Mouse (Mus musculus): ENCODE measurements around the gene Usp10.

Gene Usp10

GRCm38 (mm10) chr8:119915298-119915697 lies 5.1 kb downstream of the Usp10 start:
- no peak for DNase-seq (ENCODE audit: low spot score in 2 of 2)

GRCm38 (mm10) chr8:119916237-119916892 lies 6.2 kb downstream of the Usp10 start:
- no peak for DNase-seq (ENCODE audit: low spot score in 2 of 2)

DNA sequence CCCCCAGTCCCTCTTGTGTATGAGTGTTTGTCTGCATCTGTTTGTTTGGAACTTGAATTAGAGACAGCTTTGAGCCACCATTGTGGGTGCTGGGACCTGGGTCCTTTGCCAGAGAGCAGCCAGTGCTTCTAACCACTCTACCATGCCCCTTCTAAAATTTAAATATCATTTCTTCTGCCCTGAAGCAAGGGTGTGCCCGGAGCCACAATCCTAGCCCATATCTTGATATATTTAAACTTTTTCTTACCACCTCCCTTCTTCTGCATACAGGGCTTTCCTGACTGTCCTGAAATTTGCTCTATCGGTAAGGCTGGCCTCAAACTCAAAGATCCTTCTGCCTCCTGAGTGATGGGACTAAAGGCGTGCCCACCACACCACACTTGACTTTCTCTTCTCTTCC lies 7.3 kb downstream of the Usp10 start:
- no peak for DNase-seq (ENCODE audit: low spot score in 2 of 2)

- DNase-seq (ENCODE audit: low spot score in 2 of 2), result no peak
Measured at GRCm38 (mm10) chr8:119918155-119918567, 8.0 kb downstream of the Usp10 start.

- DNase-seq (ENCODE audit: low spot score in 2 of 2), result no peak
Measured at GRCm38 (mm10) chr8:119923259-119923658, 13.1 kb downstream of the Usp10 start.

DNA sequence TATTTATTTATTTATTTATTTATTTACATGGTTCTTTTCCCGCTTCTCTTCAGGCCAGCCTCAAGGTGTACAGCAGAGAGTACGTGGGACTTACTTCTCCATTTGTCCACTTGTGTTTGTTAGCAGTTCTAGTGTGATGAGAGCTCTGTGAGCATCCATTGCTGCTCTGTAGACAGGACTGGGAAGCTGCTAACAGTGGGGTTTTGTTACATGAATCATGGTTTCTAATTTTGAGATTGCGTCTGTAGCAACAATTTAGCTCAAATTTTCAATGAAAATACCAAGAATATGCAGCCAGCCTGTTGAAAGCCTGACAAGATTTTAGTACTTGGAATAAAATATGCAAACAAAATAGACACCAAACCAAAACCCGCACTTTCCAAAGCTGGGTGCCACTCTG lies 15.3 kb downstream of the Usp10 start:
- DNase-seq (ENCODE audit: low spot score in 2 of 2), result no peak

DNA sequence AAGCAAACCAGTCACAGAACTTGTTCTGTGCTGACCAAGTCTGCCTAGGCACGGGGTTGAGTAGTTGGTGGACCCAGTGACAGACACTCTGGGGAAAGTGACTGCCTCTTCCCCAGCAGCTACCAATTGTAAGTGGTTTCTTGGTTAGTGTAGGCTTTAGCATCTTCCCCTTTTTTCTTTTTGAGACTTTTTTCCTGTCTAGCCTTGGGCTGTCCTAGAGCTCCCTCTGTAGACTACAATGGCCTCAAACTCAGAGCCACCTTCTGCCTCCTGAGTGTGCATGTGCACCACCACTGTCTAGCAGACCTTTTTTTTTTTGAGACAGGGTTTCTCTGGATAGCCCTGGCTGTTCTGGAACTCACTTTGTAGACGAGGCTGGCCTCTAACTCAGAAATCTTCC lies 16.3 kb downstream of the Usp10 start:
- peak in 1 of 2 experiments; percentile 49 for DNase-seq (ENCODE audit: low spot score in 2 of 2)

- DNase-seq (ENCODE audit: low spot score in 2 of 2), result peak in 1 of 2 experiments; percentile 7
Measured at GRCm38 (mm10) chr8:119927422-119928092, 17.4 kb downstream of the Usp10 start.

GRCm38 (mm10) chr8:119931317-119931716 lies 21.2 kb downstream of the Usp10 start:
- DNase-seq (ENCODE audit: low spot score in 2 of 2), result no peak

- DNase-seq (ENCODE audit: low spot score in 2 of 2), result no peak
Measured at GRCm38 (mm10) chr8:119933681-119934080, 23.5 kb downstream of the Usp10 start.

- DNase-seq (ENCODE audit: low spot score in 2 of 2), result no peak
Measured at GRCm38 (mm10) chr8:119935541-119935940, 25.4 kb downstream of the Usp10 start.

DNA sequence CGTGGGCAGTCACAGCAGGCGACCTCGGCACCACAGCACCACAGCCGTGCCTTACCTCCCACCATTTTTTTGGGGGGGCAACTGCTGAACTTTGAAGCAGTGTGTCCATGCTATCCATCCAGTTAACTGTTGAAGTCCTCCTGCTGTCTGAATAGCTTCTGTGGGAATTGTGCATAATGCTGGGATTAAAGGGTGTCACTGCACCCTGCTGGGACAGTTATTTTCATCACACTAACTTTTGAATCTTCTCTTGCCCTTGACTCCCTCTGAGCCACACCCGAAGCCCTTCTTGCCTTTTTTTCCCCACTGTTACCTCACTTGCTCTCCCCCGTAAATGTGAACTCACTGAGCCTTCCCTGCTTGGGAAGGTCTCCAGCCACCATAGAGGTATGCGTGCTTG lies 28.3 kb downstream of the Usp10 start:
- no peak for DNase-seq (ENCODE audit: low spot score in 2 of 2)

- DNase-seq (ENCODE audit: low spot score in 2 of 2), result no peak
Measured at GRCm38 (mm10) chr8:119939336-119939735, 29.2 kb downstream of the Usp10 start.

- DNase-seq (ENCODE audit: low spot score in 2 of 2), result no peak
Measured at GRCm38 (mm10) chr8:119941471-119941870, 31.3 kb downstream of the Usp10 start.

GRCm38 (mm10) chr8:119943616-119944015 lies 33.5 kb downstream of the Usp10 start:
- no peak for DNase-seq (ENCODE audit: low spot score in 2 of 2)

DNA sequence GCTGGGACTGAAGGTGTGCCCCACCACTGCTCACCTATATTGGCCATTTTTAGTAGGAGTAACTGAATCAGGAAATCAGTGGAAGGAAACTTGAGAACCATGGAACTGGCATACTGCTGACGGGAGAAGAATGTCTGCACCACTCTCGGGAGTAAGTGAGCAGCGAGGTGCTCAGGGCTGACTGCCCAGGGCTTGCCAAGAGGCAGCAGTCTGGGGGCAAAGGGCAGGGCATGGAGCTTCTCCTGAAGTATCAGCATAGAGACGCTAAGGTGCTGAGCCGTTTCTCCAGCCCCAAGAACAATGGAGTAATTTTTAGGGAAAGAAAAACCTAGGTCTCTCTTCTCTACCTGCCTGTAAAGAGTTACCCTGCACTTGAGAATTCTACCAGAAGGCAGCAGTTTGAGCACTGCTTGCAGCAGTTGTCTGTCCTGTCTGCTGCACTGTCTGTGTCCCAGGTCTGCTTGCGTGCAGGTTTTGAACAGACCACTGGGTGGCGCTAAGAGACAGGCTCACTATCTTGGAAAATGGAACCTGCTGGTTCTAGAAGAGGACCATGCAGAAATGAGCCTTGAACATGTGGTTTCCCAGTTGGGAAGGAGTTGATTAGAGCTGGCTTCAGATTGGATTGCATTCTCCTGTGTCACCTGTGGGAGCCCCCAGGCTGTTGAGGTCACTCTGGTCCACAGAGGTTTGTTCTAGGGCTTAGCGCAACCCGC lies 34.1 kb downstream of the Usp10 start:
- peak; percentile 55 to 61 for DNase-seq (ENCODE audit: low spot score in 2 of 2)

DNA sequence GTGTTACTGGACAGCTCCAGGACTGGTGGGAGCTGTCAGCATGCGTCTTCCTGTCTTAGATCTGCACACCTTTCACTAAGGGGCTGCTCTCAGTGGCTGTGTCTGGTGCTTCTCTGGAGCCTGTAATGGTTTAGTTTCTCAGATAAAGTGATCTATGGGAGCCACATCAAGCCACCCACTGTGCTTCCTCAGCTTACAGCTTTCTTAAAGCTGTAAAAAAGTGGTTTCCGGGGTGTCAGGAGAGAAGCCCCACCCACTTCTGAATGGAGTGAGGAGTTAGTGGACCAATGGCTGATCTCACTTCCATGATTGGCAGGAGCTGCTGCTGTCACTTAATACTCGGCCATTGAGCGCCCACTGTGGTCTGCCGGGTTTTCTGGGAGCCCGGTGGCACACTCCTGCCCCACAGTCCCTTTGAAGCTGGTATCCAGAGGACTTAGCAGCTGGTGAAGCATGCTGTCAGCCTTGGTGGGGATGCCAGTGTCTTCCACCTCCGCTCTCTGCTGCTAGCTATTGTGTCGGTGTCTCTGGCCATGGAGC lies 36.2 kb downstream of the Usp10 start:
- DNase-seq (ENCODE audit: low spot score in 2 of 2), result peak; percentile 24 to 47

DNA sequence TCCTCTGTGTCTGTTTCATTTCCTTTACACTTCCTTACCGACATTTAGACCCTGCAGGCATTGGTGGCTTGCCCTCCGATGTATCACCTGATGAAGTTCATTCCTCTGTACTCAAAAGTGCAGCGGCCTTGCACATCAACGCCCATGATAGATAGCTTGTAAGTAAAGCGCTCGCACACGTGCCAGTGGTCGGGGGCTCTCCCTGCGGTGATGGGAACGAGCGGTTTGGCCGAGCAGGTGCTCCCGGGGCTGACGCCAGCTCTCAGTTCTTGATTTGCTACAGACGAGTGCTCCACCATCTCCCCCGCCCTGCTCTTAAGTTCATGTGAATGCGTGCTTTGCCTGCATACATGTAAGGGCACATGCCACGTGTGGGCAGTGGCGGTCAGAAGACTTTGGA lies 37.5 kb downstream of the Usp10 start:
- DNase-seq (ENCODE audit: low spot score in 2 of 2), result no peak

GRCm38 (mm10) chr8:119948340-119948739 lies 38.2 kb downstream of the Usp10 start:
- DNase-seq (ENCODE audit: low spot score in 2 of 2), result no peak

DNA sequence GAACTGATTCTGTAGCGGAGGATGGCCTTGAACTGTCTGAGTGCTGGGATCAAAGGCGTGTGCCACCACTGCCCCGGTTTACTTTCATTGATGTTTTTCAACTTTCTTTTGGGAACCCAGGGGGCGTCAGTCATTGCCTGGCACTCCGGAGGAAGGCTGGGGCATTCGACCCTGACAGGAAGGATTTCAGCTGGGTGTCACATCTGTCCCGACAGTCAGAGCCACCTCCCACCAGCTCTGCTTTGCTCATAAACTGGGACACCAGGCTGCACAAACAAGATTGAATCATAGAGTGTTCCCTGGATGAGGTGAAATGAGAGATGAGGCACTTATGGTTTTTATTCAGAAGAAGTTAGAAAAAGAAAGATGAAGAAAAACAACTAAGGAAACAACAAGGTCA lies 42.1 kb downstream of the Usp10 start:
- DNase-seq (ENCODE audit: low spot score in 2 of 2), result no peak

GRCm38 (mm10) chr8:119952747-119953146 lies 42.6 kb downstream of the Usp10 start:
- DNase-seq (ENCODE audit: low spot score in 2 of 2), result no peak

DNA sequence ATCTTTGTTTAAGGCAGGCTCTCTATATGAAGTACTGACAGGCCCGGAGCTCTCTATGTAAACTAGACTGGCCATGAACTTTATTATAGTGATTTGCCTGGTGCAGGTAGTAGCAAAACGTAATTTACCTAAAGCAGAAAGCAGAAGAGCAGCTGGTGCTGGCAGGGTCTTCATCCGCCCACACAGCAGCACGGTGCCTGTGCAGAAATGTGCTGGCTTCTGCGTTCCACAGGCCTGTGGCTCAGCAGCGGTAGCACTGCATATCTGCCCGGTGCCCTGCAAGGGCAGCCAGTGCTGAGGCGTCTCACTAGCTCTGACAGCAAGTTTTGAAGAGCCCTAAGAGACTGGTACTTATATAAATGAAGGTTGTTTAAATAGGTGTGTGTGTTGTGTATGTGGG lies 45.2 kb downstream of the Usp10 start:
- no peak for DNase-seq (ENCODE audit: low spot score in 2 of 2)

DNA sequence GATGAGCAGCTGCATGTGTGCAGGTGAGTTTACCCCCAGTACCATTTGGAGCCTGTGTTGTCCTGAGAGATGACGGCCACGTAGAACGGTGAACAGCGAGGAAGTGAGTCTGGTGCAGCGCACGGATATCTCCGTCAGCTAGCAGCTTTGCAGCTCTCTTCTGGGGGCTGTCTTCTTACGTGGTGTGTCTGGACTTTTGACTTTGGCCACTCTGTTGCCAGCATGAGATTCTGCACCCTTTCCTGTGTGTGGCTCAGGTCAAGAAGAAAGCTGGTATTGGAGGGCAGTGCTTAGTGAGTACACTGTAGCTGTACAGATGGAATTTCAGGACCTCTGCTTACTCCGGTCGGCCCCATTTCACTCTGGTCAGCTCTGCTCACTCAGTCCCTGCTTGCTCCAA lies 47.9 kb downstream of the Usp10 start:
- no peak for DNase-seq (ENCODE audit: low spot score in 2 of 2)
